Mouse (Mus musculus) bone marrow, adult 2 months (tissue): ENCODE data around the gene Amotl1.

ENCODE experiments used
- CTCF ChIP-seq: fragments of 200-500 bp; IDR thresholded peaks from 2 replicates; pipeline ENCODE4 v1.5.1; 2011; ENCODE audit warnings: low read length, control low read depth; ENCODE audit not compliant: control insufficient read depth, insufficient read depth
- POLR2A ChIP-seq: fragments of 200-500 bp; IDR thresholded peaks from 2 replicates; pipeline ENCODE4 v1.6.1; 2011; ENCODE audit warnings: low read depth, mild to moderate bottlenecking, control low read depth, low read length, borderline replicate concordance; ENCODE audit not compliant: control insufficient read depth

- TF ChIP-seq CTCF (no peak), POLR2A (no peak)
Measured at GRCm38 (mm10) chr9:14603475-14603874, 41.4 kb downstream of the Amotl1 start.
